Mouse (Mus musculus) midbrain, embryonic 10.5 days (tissue): ENCODE results near the gene Ccdc144b. TPM values are rescaled to one million over a fixed set of nuclear protein-coding genes. Genes with fewer than 3 reads are reported as not detected.

Experiments used
- DNase-seq: peaks from one replicate; pipeline ENCODE4 v3.0.0-alpha.2; 2017; ENCODE audit warnings: low spot score
- H3K27ac ChIP-seq: fragments of 300-500 bp; sonication (generic); replicated peaks from 2 replicates; pipeline ENCODE4 v1.5.1; 2016; ENCODE audit warnings: mild to moderate bottlenecking
- H3K27me3 ChIP-seq: fragments of 300-500 bp; sonication (generic); 2 replicates; pipeline ENCODE4 v1.6.1; 2016; ENCODE audit warnings: low read depth, mild to moderate bottlenecking; ENCODE audit not compliant: poor library complexity, severe bottlenecking
- H3K36me3 ChIP-seq: fragments of 300-500 bp; sonication (generic); 2 replicates; pipeline ENCODE4 v1.6.1; 2016; ENCODE audit warnings: mild to moderate bottlenecking, moderate library complexity
- H3K4me1 ChIP-seq: fragments of 300-500 bp; sonication (generic); 2 replicates; pipeline ENCODE4 v1.6.1; 2016
- H3K4me3 ChIP-seq: fragments of 300-500 bp; sonication (generic); 2 replicates; pipeline ENCODE4 v1.5.1; 2016; ENCODE audit warnings: mild to moderate bottlenecking, moderate library complexity
- H3K9me3 ChIP-seq: fragments of 300-500 bp; sonication (generic); replicated peaks from 2 replicates; pipeline ENCODE4 v1.6.1; 2016; ENCODE audit warnings: mild to moderate bottlenecking
- WGBS: fragments of 180-500 bp; shearing (Covaris S2); methylation state at CpG from one replicate; pipeline ENCODE4 v1.1.7; 2016; 5-methylcytosine and 5-hydroxymethylcytosine counted together
- polyA plus RNA-seq: library from polyadenylated mRNA; unstranded; fragments of >200 nt; fragmentation: Nextera tagmentation; extraction: Ambion mirVana; gene quantifications from 2 replicates; pipeline ENCODE4 v1.2.1, GENCODE M21; 2016

The Ccdc144b gene
- polyA plus RNA-seq, 1 experiment from 2014 or later, result not detected

- no peak for DNase-seq
Measured at GRCm38 (mm10) chr3:36004028-36004895, 49.1 kb downstream of the Ccdc144b start.

DNA sequence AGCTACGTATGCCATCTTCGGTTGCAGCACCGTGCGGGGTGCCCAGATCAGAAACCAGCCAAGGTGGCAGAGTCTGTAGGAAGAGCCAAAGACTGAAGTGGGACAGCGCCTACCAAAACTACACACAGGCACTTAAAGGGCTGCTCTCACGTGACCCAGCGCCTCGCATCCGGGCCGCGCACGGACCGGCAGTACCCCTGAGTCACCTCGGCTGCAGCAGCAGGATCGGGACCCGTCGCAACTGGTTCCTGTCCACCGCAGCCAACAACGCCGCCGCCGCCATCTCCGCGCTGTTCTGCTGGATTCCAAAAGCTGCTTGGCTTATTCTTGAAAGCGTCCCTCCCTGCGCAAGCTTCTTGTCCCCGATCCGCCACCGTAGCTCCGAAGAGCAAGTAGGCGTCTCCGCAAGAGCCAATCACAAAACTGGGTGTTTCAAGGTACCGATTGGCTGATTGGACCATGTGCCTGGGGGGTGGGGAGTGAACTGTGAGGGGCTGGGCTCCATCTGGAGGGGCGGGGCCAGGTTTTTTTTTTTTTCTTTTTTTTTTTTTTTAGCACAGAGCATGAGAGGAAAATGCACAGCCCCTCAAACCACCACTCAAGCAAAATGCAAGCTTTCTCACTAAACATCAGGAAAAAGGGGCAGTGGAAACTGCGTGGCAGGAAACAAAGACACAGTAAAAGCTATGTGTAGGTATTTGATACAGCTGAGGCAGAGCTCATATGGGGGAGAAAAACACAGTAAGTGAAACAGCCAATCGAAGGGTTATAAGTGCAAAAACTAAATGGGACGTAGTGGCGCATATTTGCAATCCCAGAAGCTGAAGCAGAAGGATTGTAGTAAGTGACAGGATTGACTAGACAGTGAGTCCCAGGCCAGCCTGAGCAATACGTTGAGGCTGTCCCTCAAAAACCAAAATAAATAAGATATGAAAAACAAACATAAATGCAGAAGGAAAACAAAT is 52.8 kb downstream of the Ccdc144b start, which contains the start of gene Mccc1:
TSS of gene Mccc1 (minus strand) at position 404 of the 965 bp plus-strand sequence.
- WGBS, result 6% methylated on average over 39 of the region's 39 CpGs
- Histone ChIP-seq H3K36me3 (peaks cover 4% of the 10 kb centered on the region), H3K27me3 (no peaks in the 10 kb centered on the region), H3K9me3 (no peaks in the 10 kb centered on the region), H3K27ac (peak within 1 kb of the TSS; percentile 95), H3K4me1 (peaks cover 9% of the 10 kb centered on the region), H3K4me3 (peak within 1 kb of the TSS; percentile 77)
- DNase-seq, result peak; percentile 94

More at GRCm38 (mm10) chr3:36004028-36004895, 49.1 kb downstream of the Ccdc144b start:
- 88% methylated on average over 4 of the region's 4 CpGs for WGBS
- Histone ChIP-seq H3K4me3 (no peak overlapping the region), H3K4me1 (peaks cover 9% of the 10 kb centered on the region), H3K9me3 (no peaks in the 10 kb centered on the region; the same call in 1 of the 2 replicates), H3K27me3 (no peaks in the 10 kb centered on the region), H3K36me3 (no peaks in the 10 kb centered on the region), H3K27ac (no peak overlapping the region)

GRCm38 (mm10) chr3:35994552-35995531 is 58.5 kb downstream of the Ccdc144b start:
- H3K27me3 ChIP-seq, result no peaks in the 10 kb centered on the region
- no peaks in the 10 kb centered on the region for H3K9me3 ChIP-seq
- H3K27ac ChIP-seq, result no peak overlapping the region
- whole genome bisulfite sequencing, result 63% methylated on average over 11 of the region's 11 CpGs
- no peak overlapping the region for H3K4me3 ChIP-seq
- peaks cover 12% of the 10 kb centered on the region for H3K4me1 ChIP-seq
- no peak for DNase-seq
- H3K36me3 ChIP-seq, result peaks cover 44% of the 10 kb centered on the region

DNA sequence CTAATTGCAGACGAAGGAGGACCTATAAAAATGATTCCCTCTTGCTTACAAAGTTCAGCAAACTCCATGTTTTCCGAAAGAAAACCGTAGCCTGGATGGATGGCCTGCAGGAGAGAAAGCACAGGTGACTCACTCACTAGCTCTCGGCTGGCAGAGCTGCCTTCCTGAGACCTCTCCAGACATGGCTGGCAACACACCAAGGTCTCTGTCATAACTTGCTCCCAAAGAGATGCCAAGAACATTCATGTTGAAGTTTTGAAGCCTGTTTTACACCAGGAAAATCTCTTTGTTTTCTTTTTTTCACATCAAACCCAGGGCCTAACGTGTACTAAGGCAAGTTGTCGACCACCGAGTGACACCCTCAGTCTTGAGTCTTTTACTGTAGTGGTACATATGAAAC is 62.6 kb downstream of the Ccdc144b start:
- 94% methylated on average over 7 of the region's 7 CpGs for WGBS
- no peaks in the 10 kb centered on the region for H3K27me3 ChIP-seq
- peaks cover 6% of the 10 kb centered on the region for H3K4me1 ChIP-seq
- peaks cover 80% of the 10 kb centered on the region for H3K36me3 ChIP-seq
- no peak overlapping the region for H3K4me3 ChIP-seq
- H3K9me3 ChIP-seq, result no peaks in the 10 kb centered on the region
- no peak overlapping the region for H3K27ac ChIP-seq
- no peak for DNase-seq

GRCm38 (mm10) chr3:35988031-35988430 is 65.3 kb downstream of the Ccdc144b start:
- 93% methylated on average over 6 of the region's 6 CpGs for WGBS
- Histone ChIP-seq H3K4me3 (no peak overlapping the region), H3K27me3 (no peaks in the 10 kb centered on the region), H3K9me3 (no peaks in the 10 kb centered on the region), H3K36me3 (peaks cover 80% of the 10 kb centered on the region), H3K4me1 (no peaks in the 10 kb centered on the region), H3K27ac (no peak overlapping the region)
- DNase-seq, result no peak

DNA sequence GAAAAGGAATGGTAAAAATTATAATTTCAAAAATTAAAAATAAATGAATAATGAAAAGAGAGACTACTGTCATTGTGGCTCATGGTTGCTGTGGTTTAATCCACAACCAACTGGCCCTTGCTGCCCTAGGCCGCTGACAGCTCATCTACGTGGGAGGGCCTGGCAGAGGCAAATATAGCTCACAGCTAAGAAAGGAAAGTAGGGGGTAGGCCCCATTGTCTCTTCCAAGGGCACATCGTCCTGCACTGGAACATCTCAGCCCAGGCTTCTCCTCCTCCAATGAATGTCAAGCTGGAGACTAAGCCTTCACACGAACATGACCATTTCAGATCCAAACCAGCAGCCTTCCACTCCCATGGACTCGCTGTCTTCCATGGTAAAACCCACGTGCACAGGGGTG is 67.1 kb downstream of the Ccdc144b start:
- no peak overlapping the region for H3K4me3 ChIP-seq
- H3K27me3 ChIP-seq, result no peaks in the 10 kb centered on the region
- DNase-seq, result no peak
- WGBS, result 92% methylated on average over 6 of the region's 6 CpGs
- H3K9me3 ChIP-seq, result no peaks in the 10 kb centered on the region
- peaks cover 91% of the 10 kb centered on the region for H3K36me3 ChIP-seq
- no peaks in the 10 kb centered on the region for H3K4me1 ChIP-seq
- H3K27ac ChIP-seq, result no peak overlapping the region

DNA sequence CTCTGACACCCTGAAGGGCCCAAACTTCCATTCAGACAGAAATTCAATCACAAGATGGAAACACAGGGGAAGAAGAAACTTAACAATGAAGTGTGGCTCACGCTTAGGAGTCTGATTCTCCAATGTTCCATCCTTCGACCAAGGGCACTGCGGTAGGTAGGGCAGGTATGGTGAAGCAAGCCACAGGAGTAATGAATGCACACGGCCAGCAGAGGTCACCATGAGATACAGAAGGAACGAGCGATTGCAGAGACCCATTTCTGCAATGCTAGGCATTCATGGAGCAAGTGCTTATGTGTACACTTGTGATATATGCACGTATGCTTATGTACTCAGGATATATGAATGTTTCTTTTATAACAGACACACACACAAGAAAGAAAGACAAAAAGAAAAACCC is 79.8 kb downstream of the Ccdc144b start:
- 75% methylated on average over 7 of the region's 7 CpGs for WGBS
- DNase-seq, result no peak
- Histone ChIP-seq H3K27me3 (no peaks in the 10 kb centered on the region), H3K4me1 (peaks cover 4% of the 10 kb centered on the region; the same call in 1 of the 2 replicates), H3K4me3 (no peak overlapping the region), H3K36me3 (peaks cover 64% of the 10 kb centered on the region), H3K9me3 (no peaks in the 10 kb centered on the region), H3K27ac (no peak overlapping the region)

DNA sequence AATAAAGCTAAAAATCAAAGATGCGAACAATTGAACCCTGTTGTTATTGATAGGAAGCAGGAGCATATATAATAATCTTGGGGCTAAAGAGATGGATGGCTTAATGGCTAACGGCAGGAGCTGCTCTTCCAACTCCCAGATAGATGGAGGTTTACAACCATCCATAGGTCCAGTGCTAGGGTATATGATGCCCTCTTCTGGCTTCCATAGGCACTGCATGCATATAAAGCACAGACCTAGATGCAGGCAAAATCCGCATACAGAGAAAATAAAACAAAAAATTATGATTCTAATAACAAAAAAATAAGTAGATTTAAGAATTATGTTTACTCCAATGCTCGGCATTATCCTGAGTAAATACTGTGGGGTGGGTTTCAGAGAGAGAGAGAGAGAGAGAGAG is 80.4 kb downstream of the Ccdc144b start:
- WGBS, result 84% methylated on average over 4 of the region's 4 CpGs

DNA sequence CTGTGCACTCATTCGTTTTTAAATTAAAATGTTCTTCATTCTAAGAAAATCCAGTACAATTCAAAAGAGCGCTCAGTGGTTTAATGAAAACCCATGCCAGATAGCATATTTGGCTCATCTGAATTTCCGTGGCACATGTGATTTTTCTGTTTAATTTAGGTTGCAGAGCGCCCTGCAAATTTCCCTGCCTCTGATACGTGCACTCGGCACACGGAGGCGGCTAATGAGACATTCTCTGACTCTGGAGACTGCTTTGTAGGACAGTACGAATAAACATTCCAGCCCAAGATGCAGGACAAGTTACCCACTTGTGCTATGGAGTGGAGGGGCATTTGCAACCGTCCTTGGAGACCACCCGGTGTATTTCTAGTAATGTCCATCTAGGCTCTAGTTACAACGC is 82.2 kb downstream of the Ccdc144b start:
- H3K27ac ChIP-seq, result no peak overlapping the region
- peaks cover 53% of the 10 kb centered on the region for H3K36me3 ChIP-seq
- WGBS, result 94% methylated on average over 12 of the region's 12 CpGs
- H3K4me1 ChIP-seq, result peaks cover 4% of the 10 kb centered on the region; the same call in 1 of the 2 replicates
- no peaks in the 10 kb centered on the region for H3K9me3 ChIP-seq
- H3K27me3 ChIP-seq, result no peaks in the 10 kb centered on the region
- H3K4me3 ChIP-seq, result no peak overlapping the region
- no peak for DNase-seq

More for the DNA sequence above, 80.4 kb downstream of the Ccdc144b start:
- DNase-seq, result no peak
- H3K36me3 ChIP-seq, result peaks cover 58% of the 10 kb centered on the region
- H3K27ac ChIP-seq, result no peak overlapping the region
- no peaks in the 10 kb centered on the region for H3K9me3 ChIP-seq
- peaks cover 4% of the 10 kb centered on the region; the same call in 1 of the 2 replicates for H3K4me1 ChIP-seq
- H3K4me3 ChIP-seq, result no peak overlapping the region
- no peaks in the 10 kb centered on the region for H3K27me3 ChIP-seq

- WGBS, result 88% methylated on average over 4 of the region's 4 CpGs
- no peak overlapping the region for H3K27ac ChIP-seq
- no peak for DNase-seq
- peaks cover 49% of the 10 kb centered on the region for H3K36me3 ChIP-seq
- H3K9me3 ChIP-seq, result no peaks in the 10 kb centered on the region
- no peaks in the 10 kb centered on the region for H3K27me3 ChIP-seq
- no peak overlapping the region for H3K4me3 ChIP-seq
- no peaks in the 10 kb centered on the region for H3K4me1 ChIP-seq
Measured at GRCm38 (mm10) chr3:35970441-35970840, 82.9 kb downstream of the Ccdc144b start.

DNA sequence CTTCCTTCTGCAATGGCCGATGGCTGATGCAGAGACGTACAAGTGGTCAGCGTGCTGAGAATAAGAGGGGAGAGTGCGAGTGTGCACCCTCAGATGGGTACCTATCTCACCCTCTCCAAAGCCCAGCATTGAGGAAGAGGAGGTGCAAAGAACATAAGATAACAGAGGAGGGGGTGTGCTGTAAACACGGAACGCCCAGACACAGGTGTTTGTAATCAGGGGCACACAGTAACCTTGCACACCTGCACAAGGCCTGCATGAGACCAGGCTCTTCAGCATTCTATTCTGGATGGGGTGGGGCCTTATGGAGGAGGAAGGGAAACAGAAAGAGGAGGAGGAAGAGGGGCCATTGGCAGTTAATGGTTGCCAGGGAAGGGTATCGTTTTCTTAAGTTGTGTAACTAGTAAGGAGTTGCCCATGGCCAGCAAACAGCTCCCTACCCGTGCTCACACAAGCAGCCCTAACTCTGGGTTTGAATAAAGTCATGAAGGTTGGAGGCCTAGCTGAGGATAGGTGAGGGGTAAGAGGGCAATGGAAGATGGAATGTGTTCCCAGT is 85.9 kb downstream of the Ccdc144b start:
- Histone ChIP-seq H3K9me3 (no peaks in the 10 kb centered on the region), H3K27me3 (no peaks in the 10 kb centered on the region), H3K4me1 (no peaks in the 10 kb centered on the region), H3K36me3 (peaks cover 48% of the 10 kb centered on the region), H3K4me3 (no peak overlapping the region), H3K27ac (no peak overlapping the region)
- WGBS, result 95% methylated on average over 8 of the region's 8 CpGs
- DNase-seq, result no peak
